ENCODE assay signal across 23 mouse cellular contexts in the genomic region with DNA sequence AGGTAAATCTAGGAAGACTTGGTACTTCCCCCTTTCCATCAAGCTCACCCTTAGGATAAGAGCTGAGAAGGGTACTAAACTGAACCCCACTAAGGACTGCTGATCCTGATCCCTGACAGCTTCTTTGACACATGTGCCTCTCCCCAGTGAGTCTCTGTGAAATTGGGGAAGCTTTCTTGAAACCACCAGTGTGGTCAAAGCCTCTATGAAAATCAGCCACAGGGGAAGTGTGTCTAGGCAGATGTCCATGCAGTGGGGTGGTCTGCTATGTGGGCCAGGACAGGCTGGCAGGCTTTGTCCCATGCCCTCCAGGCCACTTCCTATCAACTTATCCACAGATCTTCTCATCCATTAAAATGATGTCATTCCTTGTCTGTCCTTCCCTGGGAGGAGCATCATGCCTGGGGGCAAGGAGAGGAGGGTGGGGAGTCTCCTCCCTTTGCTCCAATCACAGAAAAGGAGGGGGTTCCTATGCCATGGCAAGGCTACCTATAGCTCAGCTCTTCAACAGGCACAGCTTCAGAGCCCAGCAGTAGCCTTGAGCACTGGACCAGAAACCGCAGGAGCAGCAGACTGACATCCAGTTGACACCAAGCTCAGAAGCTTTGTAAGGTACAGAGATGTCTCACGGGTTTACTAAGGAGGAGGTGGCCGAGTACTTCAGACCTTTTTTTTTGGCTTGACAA. TPM values are rescaled to one million over a fixed set of nuclear protein-coding genes. Genes with fewer than 3 reads are reported as not detected.
DNase-seq lines count a peak whose midpoint lies in the region; ATAC-seq lines count a peak whose summit lies in the region.
"Not testable (repeated sequence)": the region's sequence is repeated elsewhere in the genome, so short reads cannot be mapped to it uniquely, and the experiment has no call there.
"Had no signal": no experiment of that assay in that cellular context is flagged by ENCODE, and none has a peak within 500 bp of the region (broad histone marks: within the 10 kb centered on the region; RNA-seq: fewer than 3 reads in every experiment).

A gene (plus strand): TSS at position 526 of the 686 bp plus-strand sequence.

- H3K36me3 ChIP-seq in liver, embryonic 12.5 days = not testable (repeated sequence)

- H3K4me1 ChIP-seq in liver, embryonic 12.5 days = not testable (repeated sequence)

- not testable (repeated sequence) for H3K27ac ChIP-seq in liver, embryonic 12.5 days

- H3K9me3 ChIP-seq in liver, embryonic 12.5 days (replicated peaks) = not testable (repeated sequence)

- DNase-seq in 416B (ENCODE audit: low read depth) = peak; percentile 32

- H3K9ac ChIP-seq in liver, embryonic 12.5 days = not testable (repeated sequence)

- H3K4me2 ChIP-seq in liver, embryonic 12.5 days = not testable (repeated sequence)

- not testable (repeated sequence) for H3K27me3 ChIP-seq in liver, embryonic 12.5 days (replicated peaks)

- 46% methylated on average over 3 of the region's 3 CpGs for WGBS in liver, embryonic 12.5 days (ENCODE audit: insufficient replicate concordance)

- H3K4me3 ChIP-seq in liver, embryonic 12.5 days = not testable (repeated sequence)

- ATAC-seq in common myeloid progenitor, adult 5-6 weeks (replicated peaks; ENCODE audit: low read depth, poor library complexity, severe bottlenecking) = peak; percentile 94
- peak; percentile 94 for ATAC-seq in granulocyte monocyte progenitor cell, adult 5-6 weeks (replicated peaks; ENCODE audit: poor library complexity, severe bottlenecking)
- peak; percentile 97 to 98 for ATAC-seq in hematopoietic stem cell, adult 5-6 weeks (replicated peaks in 1 of 2; ENCODE audit: insufficient read depth in 1 of 2, low FRiP score in 2 of 2, low TSS enrichment in 1 of 2, low read depth in 1 of 2, poor library complexity in 2 of 2, severe bottlenecking in 2 of 2)
- 0 out of 2 replicates have a peak, but pooled peaks have one; percentile 15 for ATAC-seq in liver, embryonic 12.5 days
- ATAC-seq in megakaryocyte, adult 5-6 weeks (ENCODE audit: poor library complexity, severe bottlenecking) = peak; percentile 97
- ATAC-seq in megakaryocyte-erythroid progenitor cell, adult 5-6 weeks (replicated peaks; ENCODE audit: low FRiP score, low TSS enrichment, poor library complexity, severe bottlenecking) = 0 out of 2 replicates have a peak, but pooled peaks have one; percentile 28
- ATAC-seq in neutrophil, adult 5-6 weeks (ENCODE audit: extremely low read depth, insufficient number of reproducible peaks, low FRiP score, poor library complexity, severe bottlenecking) = peak; percentile 59

RNA-seq across cellular contexts. Expression of the gene that starts here (rescaled TPM):
- not detected in 2 replicates for total RNA-seq in common myeloid progenitor, adult 5-6 weeks (2017)
- total RNA-seq in granulocyte monocyte progenitor cell, adult 5-6 weeks (2014; fragmentation: Nextera tagmentation) = not detected in 2 replicates
- total RNA-seq in granulocyte monocyte progenitor cell, adult 5-6 weeks (2017) = not detected in 2 replicates
- not detected in 2 replicates for total RNA-seq in hematopoietic stem cell, adult 5-6 weeks (2017)
- not detected in 2 replicates for polyA plus RNA-seq in liver, embryonic 12.5 days (2016; fragmentation: Nextera tagmentation; extraction: Ambion mirVana)
- total RNA-seq in megakaryocyte, adult 5-6 weeks (2015) = not detected in 2 replicates
- total RNA-seq in megakaryocyte, adult 5-6 weeks (2017) = not detected in 2 replicates
- total RNA-seq in megakaryocyte-erythroid progenitor cell, adult 5-6 weeks (2014; fragmentation: Nextera tagmentation) = not detected in 2 replicates
- total RNA-seq in megakaryocyte-erythroid progenitor cell, adult 5-6 weeks (2017) = not detected in 2 replicates
- not detected in 2 replicates for total RNA-seq in neutrophil, adult 5-6 weeks (2017)
- total RNA-seq: adrenal gland, adult 2 months; adrenal gland, postnatal 10 days; adrenal gland, postnatal 25 days; adrenal gland, postnatal 4 days; ES-E14; forebrain, postnatal 0 days; MEL had no signal
- polyA plus RNA-seq: adrenal gland, adult 2 months; brain, embryonic 14.5 days; C2C12; cerebellum, adult 2 months; embryonic facial prominence, embryonic 11.5 days; embryonic facial prominence, embryonic 13.5 days; forebrain, embryonic 11.5 days; forebrain, embryonic 13.5 days; forebrain, embryonic 15.5 days; forebrain, postnatal 0 days had no signal

Comparison
In these comparisons a context has a peak if more than half of its experiments do, and no peak if none do; other contexts are left out.
1. Peak in ATAC-seq in common myeloid progenitor, adult 5-6 weeks; RNA of the gene not detected or under 1 TPM.
2. Peak in ATAC-seq in granulocyte monocyte progenitor cell, adult 5-6 weeks; RNA of the gene not detected or under 1 TPM.
3. Peak in ATAC-seq in hematopoietic stem cell, adult 5-6 weeks; RNA of the gene not detected or under 1 TPM.
4. Peak in ATAC-seq in liver, embryonic 12.5 days; RNA of the gene not detected or under 1 TPM.
5. Peak in ATAC-seq in megakaryocyte, adult 5-6 weeks; RNA of the gene not detected or under 1 TPM.
6. Peak in ATAC-seq in megakaryocyte-erythroid progenitor cell, adult 5-6 weeks; RNA of the gene not detected or under 1 TPM.
7. Peak in ATAC-seq in neutrophil, adult 5-6 weeks; RNA of the gene not detected or under 1 TPM.
8. ATAC-seq: peak in every context shown above with its lines; median percentile 98 in hematopoietic stem cell, adult 5-6 weeks; 97 in megakaryocyte, adult 5-6 weeks; 94 in common myeloid progenitor, adult 5-6 weeks; 94 in granulocyte monocyte progenitor cell, adult 5-6 weeks; 59 in neutrophil, adult 5-6 weeks; 28 in megakaryocyte-erythroid progenitor cell, adult 5-6 weeks; 15 in liver, embryonic 12.5 days.